Mouse (Mus musculus): ENCODE results near the gene Smndc1. TPM values are rescaled to one million over a fixed set of nuclear protein-coding genes. Genes with fewer than 3 reads are reported as not detected.
A peak's percentile ranks its signal among the peaks of the same experiment; 100 is the strongest.

Smndc1 gene
- polyA plus RNA-seq, 1 experiment from 2014 or later, result 46.7 TPM

DNA sequence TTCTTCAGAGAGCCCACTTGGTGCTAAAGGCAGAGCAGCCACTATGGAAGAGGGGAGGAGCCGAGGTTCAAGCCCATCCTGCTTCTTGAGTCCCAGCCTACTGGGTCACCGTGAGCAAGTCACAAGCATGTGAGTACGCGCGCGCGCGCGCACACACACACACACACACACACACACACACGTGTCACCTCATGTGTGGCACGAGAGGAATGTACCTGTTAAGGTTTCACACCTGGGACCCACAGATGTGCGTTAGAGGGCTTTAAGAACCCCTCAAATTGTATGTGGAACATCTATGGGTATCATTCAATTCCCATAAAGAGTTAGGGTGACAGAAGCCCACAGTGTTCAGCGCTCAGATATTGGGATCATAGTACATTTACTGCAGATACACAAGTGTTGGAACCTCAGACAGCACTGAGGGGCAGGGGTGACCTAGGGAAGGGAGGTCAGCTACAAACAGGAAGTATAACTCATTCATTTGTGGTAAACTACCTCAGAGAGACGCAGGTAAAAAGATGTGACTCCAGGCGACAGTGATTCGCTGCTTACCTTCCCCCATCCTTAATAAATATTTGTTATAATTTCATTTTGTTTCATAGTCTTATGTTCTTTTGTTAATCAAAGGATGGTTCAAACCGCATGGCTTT lies 33.6 kb upstream of the Smndc1 start:
- Histone ChIP-seq H3K27ac (no peak overlapping the region), H3K9ac (replicated peaks) (no peak overlapping the region), H3K9me3 (no peaks in the 10 kb centered on the region), H3K4me1 (replicated peaks) (peaks cover 36% of the 10 kb centered on the region), H3K4me2 (peak overlapping the region; percentile 31), H3K4me3 (replicated peaks) (no peak overlapping the region), H3K27me3 (no peaks in the 10 kb centered on the region), H3K36me3 (no peaks in the 10 kb centered on the region)
- no peak for ATAC-seq (ENCODE audit: insufficient number of reproducible peaks, insufficient read depth, low FRiP score, low TSS enrichment, low read depth)
- 63% methylated on average over 17 of the region's 17 CpGs for WGBS

DNA sequence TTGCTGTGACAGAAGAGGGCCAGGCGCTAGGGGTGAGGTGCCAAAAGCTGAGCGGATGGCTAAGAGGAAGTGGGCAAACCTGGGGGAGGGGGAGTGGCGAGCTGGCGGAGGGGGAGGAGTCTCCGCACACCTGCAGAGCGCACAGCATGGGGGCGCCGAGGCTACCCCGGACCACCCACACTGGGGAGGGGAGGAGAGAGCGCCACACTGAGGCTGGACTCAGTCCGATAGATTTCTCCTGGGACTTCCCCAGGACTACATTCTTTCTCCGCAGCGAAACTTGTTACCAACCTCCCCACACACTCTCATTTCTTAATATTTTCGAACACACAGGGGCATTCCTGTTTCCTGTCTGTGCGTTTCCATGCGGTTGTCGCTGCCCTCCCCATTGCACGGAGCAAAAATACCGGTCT lies 33.0 kb upstream of the Smndc1 start:
- 23% methylated on average over 19 of the region's 19 CpGs for WGBS
- no peaks in the 10 kb centered on the region for H3K27me3 ChIP-seq
- no peak overlapping the region for H3K9ac ChIP-seq (replicated peaks)
- no peak overlapping the region for H3K27ac ChIP-seq
- no peak for ATAC-seq (ENCODE audit: insufficient number of reproducible peaks, insufficient read depth, low FRiP score, low TSS enrichment, low read depth)
- H3K4me3 ChIP-seq (replicated peaks), result no peak overlapping the region
- H3K36me3 ChIP-seq, result no peaks in the 10 kb centered on the region
- peak overlapping the region; percentile 31 for H3K4me2 ChIP-seq
- H3K9me3 ChIP-seq, result no peaks in the 10 kb centered on the region
- H3K4me1 ChIP-seq (replicated peaks), result peaks cover 36% of the 10 kb centered on the region

DNA sequence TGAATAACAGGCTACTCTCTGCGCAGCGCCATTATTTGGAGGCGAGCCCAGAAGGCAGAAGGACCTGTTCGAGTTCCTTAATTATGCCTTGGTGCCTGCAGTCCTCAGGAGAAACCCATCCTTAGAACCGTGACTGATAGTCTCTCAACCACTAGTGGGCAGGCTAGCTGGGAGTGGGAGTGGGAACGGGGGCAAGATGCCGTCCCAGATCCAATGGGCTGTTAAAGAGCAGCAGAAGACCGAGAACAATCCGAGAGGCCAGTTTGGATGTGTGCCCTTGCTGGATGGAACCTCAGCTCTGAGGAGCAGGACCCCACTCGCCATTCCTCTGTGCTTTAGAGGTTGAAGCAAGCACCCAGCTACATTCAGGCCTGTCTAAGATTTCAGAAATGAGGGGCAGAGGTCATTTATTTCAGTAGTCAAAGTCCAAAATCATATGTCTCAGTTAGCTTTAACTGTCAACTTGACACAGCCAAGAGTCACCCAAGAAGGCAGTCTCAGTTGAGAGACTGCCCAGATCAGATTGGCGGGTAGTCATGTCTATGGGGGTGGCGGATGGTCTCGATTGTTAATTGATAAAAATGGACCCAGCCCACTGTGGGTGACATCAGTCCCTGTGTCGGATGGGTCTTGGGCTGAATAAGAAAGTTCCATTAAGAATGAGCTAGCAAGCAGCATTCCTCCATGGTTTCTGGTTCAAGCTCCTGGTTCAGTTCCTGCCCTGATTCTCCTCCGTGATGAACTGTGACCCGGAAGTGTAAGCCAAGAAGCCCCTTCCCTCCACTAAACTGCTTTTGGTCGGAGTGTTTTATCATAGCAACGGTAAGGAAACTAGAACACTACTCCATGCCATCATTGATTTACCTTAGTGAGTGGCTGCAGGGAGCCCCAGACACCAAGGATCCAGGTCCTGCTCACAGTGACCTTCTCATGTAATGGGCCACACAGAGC lies 32.3 kb upstream of the Smndc1 start:
- 68% methylated on average over 18 of the region's 18 CpGs for WGBS
- H3K4me1 ChIP-seq (replicated peaks), result peaks cover 33% of the 10 kb centered on the region
- H3K27ac ChIP-seq, result no peak overlapping the region
- H3K4me3 ChIP-seq (replicated peaks), result no peak overlapping the region
- no peak for ATAC-seq (ENCODE audit: insufficient number of reproducible peaks, insufficient read depth, low FRiP score, low TSS enrichment, low read depth)
- H3K9me3 ChIP-seq, result no peaks in the 10 kb centered on the region
- no peak overlapping the region for H3K9ac ChIP-seq (replicated peaks)
- H3K4me2 ChIP-seq, result peak overlapping the region; percentile 31; the same call in 1 of the 2 replicates
- H3K36me3 ChIP-seq, result no peaks in the 10 kb centered on the region
- H3K27me3 ChIP-seq, result no peaks in the 10 kb centered on the region

DNA sequence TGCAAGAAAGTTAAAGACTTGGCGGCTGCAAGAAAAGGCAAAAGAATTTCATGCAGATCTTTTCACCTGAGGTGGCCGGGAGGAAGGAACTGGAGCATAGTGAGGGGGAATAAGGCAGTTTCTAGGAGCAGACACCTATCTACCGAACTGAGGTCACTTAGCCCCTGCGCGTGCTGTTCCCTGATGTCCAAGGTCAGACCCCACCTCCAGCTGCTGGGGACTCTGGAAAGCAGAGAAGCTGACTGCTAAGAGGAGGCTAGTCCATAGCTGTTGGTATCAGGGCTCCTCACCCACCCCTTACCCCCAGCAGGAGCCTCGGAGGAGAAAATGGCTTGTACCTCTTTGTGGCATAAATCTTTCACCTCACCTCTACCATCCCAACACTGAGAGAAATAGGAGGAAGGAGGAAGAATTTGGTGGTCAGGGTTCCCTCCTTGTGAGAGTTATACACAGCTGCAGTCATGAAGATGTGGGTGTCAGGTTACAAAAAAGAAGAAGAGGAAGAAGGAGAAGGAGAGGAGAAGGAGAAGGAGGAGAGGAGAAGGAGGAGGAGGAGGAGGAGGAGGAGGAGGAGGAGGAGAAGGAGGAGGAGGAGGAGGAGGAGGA lies 31.3 kb upstream of the Smndc1 start:
- Histone ChIP-seq H3K36me3 (no peaks in the 10 kb centered on the region), H3K9ac (replicated peaks) (peak overlapping the region; percentile 57; the same call in 1 of the 2 replicates), H3K4me1 (replicated peaks) (peaks cover 28% of the 10 kb centered on the region), H3K27me3 (no peaks in the 10 kb centered on the region), H3K4me3 (replicated peaks) (peak overlapping the region; percentile 42), H3K4me2 (peak overlapping the region; percentile 75), H3K27ac (peak overlapping the region; percentile 94), H3K9me3 (no peaks in the 10 kb centered on the region)
- ATAC-seq (ENCODE audit: insufficient number of reproducible peaks, insufficient read depth, low FRiP score, low TSS enrichment, low read depth), result peak; percentile 50
- WGBS, result under 1% methylated on average over 6 of the region's 6 CpGs

GRCm38 (mm10) chr19:53420924-53421582 lies 30.7 kb upstream of the Smndc1 start:
- H3K27me3 ChIP-seq, result no peaks in the 10 kb centered on the region
- H3K9ac ChIP-seq (replicated peaks), result peak overlapping the region; percentile 57
- WGBS, result under 1% methylated on average over 19 of the region's 19 CpGs
- H3K4me1 ChIP-seq (replicated peaks), result peaks cover 28% of the 10 kb centered on the region
- H3K27ac ChIP-seq, result peak overlapping the region; percentile 94
- no peaks in the 10 kb centered on the region for H3K9me3 ChIP-seq
- peak; percentile 89 for ATAC-seq (ENCODE audit: insufficient number of reproducible peaks, insufficient read depth, low FRiP score, low TSS enrichment, low read depth)
- peak overlapping the region; percentile 75 for H3K4me2 ChIP-seq
- H3K36me3 ChIP-seq, result no peaks in the 10 kb centered on the region
- H3K4me3 ChIP-seq (replicated peaks), result peak overlapping the region; percentile 42

- Histone ChIP-seq H3K27ac (no peak overlapping the region), H3K4me1 (replicated peaks) (peaks cover 28% of the 10 kb centered on the region), H3K4me2 (no peak overlapping the region), H3K27me3 (no peaks in the 10 kb centered on the region), H3K9ac (replicated peaks) (no peak overlapping the region), H3K4me3 (replicated peaks) (no peak overlapping the region), H3K9me3 (no peaks in the 10 kb centered on the region), H3K36me3 (no peaks in the 10 kb centered on the region)
- WGBS, result 39% methylated on average over 5 of the region's 5 CpGs
- ATAC-seq (ENCODE audit: insufficient number of reproducible peaks, insufficient read depth, low FRiP score, low TSS enrichment, low read depth), result no peak
These were observed 29.5 kb upstream of the Smndc1 start for GRCm38 (mm10) chr19:53419834-53420233.

DNA sequence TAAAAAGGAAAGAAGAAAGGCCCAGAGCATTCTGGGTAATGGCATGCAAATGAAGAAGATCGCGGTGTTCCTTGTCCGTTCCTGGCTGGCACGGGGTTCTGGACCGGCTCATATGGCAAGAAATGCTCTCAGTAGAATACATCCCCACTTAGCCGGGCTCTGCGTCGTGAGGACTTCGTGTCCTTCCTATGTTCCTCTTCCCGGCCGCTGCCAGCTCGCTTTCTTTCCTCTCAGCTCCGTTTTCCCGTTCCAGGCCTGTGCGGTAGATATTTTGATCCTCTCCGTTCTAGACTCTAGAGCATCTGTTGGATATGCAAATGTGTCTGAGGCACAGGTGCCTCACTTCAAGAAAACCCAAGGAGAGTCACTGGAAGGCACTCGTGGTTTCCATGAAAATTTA lies 24.8 kb upstream of the Smndc1 start:
- Histone ChIP-seq H3K4me1 (replicated peaks) (peaks cover 21% of the 10 kb centered on the region), H3K4me2 (no peak overlapping the region), H3K36me3 (no peaks in the 10 kb centered on the region), H3K4me3 (replicated peaks) (no peak overlapping the region), H3K27ac (no peak overlapping the region), H3K27me3 (no peaks in the 10 kb centered on the region), H3K9ac (replicated peaks) (no peak overlapping the region), H3K9me3 (no peaks in the 10 kb centered on the region)
- WGBS, result 81% methylated on average over 17 of the region's 17 CpGs
- ATAC-seq (ENCODE audit: insufficient number of reproducible peaks, insufficient read depth, low FRiP score, low TSS enrichment, low read depth), result no peak

- Histone ChIP-seq H3K4me2 (no peak overlapping the region), H3K27ac (no peak overlapping the region), H3K36me3 (no peaks in the 10 kb centered on the region), H3K27me3 (no peaks in the 10 kb centered on the region), H3K9ac (replicated peaks) (no peak overlapping the region), H3K4me1 (replicated peaks) (peaks cover 26% of the 10 kb centered on the region), H3K4me3 (replicated peaks) (no peak overlapping the region), H3K9me3 (no peaks in the 10 kb centered on the region)
- WGBS, result 81% methylated on average over 11 of the region's 11 CpGs
- no peak for ATAC-seq (ENCODE audit: insufficient number of reproducible peaks, insufficient read depth, low FRiP score, low TSS enrichment, low read depth)
These were observed 24.3 kb upstream of the Smndc1 start for GRCm38 (mm10) chr19:53414650-53415049.

- no peaks in the 10 kb centered on the region for H3K27me3 ChIP-seq
- no peaks in the 10 kb centered on the region for H3K9me3 ChIP-seq
- H3K9ac ChIP-seq (replicated peaks), result no peak overlapping the region
- no peak overlapping the region for H3K27ac ChIP-seq
- WGBS, result 72% methylated on average over 15 of the region's 15 CpGs
- H3K4me3 ChIP-seq (replicated peaks), result no peak overlapping the region
- no peaks in the 10 kb centered on the region for H3K36me3 ChIP-seq
- no peak overlapping the region for H3K4me2 ChIP-seq
- ATAC-seq (ENCODE audit: insufficient number of reproducible peaks, insufficient read depth, low FRiP score, low TSS enrichment, low read depth), result no peak
- H3K4me1 ChIP-seq (replicated peaks), result peaks cover 26% of the 10 kb centered on the region
These were observed 23.4 kb upstream of the Smndc1 start for GRCm38 (mm10) chr19:53413617-53414380.

DNA sequence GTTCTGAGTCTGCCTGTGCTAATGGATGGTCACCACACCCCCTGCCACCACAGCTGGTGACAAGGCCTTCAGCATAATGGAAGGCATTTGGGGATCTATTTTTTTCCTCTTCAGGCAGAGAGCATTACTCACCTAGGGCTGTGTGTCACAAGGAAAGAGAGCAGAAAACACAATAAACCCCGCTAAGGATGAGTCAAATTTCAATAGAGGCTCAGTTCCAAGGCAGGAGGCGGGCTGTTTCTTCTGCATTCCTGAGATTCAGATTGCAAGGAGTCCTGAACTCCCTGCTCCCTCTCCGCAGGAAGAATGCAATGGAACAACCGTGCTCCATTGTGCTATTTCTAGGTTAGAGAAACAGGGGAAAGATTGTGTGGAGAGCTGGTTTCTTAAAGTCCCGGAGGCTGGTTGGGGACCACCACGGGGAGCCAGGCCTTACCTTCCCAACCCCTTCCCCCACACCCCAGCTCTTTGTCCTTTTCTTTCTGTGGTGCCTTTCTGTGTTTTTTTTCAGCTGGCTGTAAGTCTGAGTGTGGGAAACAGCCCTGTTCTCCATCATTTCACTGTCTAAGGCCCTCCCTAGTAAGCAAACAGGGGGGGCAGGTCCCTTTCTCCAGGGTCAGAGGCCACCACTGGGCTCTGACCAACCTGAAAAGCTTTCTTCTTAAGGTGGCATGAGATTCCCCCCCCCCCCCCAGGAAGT lies 21.9 kb upstream of the Smndc1 start:
- Histone ChIP-seq H3K9ac (replicated peaks) (no peak overlapping the region; the same call in 1 of the 2 replicates), H3K27ac (peak overlapping the region; percentile 82), H3K4me2 (0 out of 2 replicates have a peak overlapping the region, but pooled peaks have one; percentile 5), H3K36me3 (no peaks in the 10 kb centered on the region), H3K4me1 (replicated peaks) (peaks cover 26% of the 10 kb centered on the region), H3K27me3 (no peaks in the 10 kb centered on the region), H3K4me3 (replicated peaks) (no peak overlapping the region), H3K9me3 (no peaks in the 10 kb centered on the region)
- ATAC-seq (ENCODE audit: insufficient number of reproducible peaks, insufficient read depth, low FRiP score, low TSS enrichment, low read depth), result peak; percentile 70
- WGBS, result 10% methylated on average over 6 of the region's 6 CpGs
